Mouse (Mus musculus) neural tube, embryonic 10.5 days (tissue): ENCODE data around the gene Mdk.

Source experiments
- DNase-seq: peaks from one replicate; pipeline ENCODE4 v3.0.0-alpha.2; 2017; ENCODE audit warnings: low spot score; ENCODE audit errors: extremely low spot score

Gene Mdk

DNA sequence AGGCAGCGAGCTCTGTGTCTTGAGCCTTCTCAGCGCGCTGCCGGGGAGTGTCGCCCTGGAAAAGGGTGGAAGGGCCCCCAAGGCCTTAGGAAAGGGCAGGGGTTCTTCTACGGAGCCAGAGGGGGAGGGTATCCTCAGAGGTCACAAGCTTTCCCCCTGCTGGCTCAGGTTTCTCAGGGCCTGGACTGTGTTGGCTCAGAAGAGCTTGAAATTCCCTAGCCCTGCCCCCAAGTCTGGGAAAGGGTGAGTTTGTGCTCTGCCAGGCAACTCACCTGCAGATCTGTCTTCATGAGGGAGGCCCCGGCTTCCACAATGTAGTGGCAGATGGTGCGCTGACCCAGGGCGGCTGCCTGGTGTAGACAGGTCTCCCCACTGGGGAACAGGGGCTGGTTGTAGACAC is 1.4 kb upstream of the Mdk start:
- peak; percentile 53 for DNase-seq

- peak; percentile 53 for DNase-seq
Measured at GRCm38 (mm10) chr2:91932737-91933350, 747 bp upstream of the Mdk start.

DNA sequence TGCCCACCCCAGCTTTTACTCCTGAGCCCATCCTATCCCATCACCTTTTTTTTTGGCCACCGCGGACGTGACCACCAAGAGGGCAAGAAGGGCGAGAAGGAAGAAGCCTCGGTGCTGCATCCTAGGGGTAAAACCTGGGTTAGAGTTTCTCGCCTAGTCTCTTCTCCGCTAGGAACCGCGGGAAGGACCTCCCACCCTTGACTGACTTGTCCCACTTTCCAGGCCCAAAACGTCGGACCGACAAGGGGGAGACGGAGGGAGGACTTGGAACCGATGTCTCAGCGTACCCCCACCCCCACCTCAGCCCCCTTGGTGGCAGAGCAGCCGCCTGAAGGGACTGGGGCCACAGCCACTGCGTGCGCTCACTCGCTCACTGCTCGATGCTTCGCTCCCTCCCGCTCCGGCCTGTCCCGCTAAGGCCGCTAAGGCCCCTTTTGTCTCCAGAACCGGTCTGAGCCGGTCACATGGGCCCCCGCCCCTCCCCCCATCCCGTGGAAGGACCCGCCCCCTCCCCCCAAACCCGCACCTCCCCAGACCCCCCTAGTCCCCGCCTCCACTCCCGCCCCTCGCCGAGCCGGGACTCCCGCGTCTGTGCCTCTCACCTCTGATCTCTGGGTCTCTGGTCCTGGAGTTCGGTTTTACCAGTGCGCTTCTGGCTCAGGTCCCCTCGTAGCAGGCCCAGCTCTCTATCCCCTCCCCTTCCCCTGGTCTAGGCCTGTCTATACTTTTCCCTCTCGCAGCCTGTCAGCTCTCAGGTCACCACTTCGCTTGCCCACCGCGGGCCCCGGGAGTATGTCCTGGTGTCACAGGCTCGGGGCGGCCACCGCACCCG is 553 bp downstream of the Mdk start:
- DNase-seq: peak; percentile 98

- DNase-seq: peak; percentile 65
Measured at GRCm38 (mm10) chr2:91930761-91931291, 1.3 kb downstream of the Mdk start.

- DNase-seq: peak; percentile 84
Measured at GRCm38 (mm10) chr2:91929936-91930335, 2.2 kb downstream of the Mdk start.

DNA sequence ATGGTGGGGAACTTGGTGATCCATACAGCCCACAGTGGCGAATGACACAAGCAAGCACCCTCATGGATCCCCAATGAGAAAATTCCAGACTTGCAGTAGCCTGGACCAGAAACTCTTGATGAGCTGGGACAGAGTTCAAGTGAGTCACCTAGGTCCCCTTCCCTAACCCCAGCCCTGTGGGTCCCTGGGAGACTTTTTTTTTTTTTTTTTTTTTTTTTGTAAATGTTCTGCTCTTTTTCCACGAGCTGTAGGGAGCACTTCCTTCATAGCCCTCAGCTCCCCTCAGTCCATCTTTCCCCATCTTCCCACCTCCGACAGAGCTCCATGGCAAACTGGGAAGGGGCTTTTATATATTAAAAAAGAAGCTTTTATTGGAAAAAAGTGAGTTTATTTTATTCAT is 2.6 kb downstream of the Mdk start:
- DNase-seq: no peak

DNA sequence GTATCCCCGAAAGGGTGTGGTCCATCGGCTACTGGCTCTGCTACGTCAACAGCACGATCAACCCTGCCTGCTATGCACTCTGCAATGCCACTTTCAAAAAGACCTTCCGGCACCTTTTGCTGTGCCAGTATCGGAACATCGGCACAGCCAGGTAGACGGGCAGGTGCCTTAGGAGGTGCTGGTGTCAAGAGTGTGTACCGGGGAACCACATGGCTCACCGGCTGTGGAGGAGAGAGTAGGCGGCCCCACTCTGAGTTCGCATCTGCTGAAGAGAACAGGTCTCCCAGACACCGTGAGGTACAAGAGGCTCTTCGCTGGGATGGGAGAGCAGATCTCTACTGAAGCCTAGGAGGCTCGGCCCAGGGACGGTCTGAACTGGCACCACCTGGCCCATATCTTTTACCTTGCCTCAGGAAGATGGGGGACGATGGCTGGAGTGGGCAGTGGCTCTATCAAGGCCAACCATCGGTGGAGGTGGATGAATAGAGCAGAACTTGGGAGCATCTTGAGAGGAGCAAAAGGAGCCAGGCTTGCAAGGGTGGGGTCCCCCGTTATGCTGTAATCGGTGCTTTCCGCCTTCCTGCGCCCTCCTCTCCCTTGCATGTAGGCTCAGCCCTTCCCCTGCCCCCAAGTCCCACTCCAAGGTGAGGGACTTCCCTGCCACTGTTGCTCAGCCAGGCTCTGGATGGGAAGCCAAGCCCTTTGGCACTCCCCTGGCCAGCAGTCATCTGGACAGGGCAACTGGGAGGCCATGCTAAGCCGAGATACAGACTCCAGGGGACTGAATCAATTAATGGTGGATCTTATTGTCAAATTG is 3.4 kb downstream of the Mdk start:
- DNase-seq: peak; percentile 38

DNA sequence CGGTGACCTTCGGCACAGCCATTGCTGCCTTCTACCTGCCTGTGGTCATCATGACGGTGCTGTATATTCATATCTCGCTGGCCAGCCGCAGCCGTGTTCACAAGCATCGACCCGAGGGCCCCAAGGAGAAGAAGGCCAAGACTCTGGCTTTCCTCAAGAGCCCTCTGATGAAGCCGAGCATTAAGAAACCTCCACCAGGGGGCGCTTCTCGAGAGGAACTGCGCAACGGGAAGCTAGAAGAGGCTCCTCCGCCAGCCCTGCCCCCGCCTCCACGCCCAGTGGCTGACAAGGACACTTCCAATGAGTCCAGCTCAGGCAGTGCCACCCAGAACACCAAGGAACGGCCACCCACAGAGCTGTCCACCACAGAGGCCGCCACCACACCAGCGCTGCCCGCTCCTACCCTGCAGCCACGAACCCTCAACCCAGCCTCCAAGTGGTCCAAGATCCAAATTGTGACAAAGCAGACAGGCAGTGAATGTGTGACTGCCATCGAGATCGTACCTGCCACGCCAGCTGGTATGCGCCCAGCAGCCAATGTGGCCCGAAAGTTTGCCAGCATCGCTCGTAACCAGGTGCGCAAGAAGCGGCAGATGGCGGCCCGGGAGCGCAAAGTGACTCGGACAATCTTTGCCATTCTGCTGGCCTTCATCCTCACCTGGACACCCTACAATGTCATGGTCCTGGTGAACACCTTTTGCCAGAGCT is 4.1 kb downstream of the Mdk start:
- peak; percentile 87 for DNase-seq

DNA sequence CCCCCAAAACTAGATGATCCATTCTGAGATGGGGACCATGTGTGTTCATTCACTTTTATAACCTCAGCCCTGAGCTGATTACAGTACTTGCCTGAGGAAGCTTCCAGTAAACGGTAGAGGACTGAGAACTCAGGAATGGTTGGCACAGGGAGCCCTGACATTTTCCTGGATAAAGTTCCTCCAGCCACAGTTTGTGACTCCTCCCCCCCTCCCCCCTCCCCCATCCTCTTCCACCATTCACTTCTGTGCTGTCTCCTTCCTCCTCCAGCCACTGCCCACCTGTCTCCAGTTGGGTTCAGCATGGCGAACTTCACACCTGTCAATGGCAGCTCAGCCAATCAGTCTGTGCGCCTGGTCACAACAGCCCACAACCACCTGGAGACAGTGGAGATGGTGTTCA is 5.1 kb downstream of the Mdk start, which contains the start of gene Chrm4:
Gene Chrm4 (plus strand): TSS at position 301 of the 400 bp plus-strand sequence.
- DNase-seq: no peak

DNA sequence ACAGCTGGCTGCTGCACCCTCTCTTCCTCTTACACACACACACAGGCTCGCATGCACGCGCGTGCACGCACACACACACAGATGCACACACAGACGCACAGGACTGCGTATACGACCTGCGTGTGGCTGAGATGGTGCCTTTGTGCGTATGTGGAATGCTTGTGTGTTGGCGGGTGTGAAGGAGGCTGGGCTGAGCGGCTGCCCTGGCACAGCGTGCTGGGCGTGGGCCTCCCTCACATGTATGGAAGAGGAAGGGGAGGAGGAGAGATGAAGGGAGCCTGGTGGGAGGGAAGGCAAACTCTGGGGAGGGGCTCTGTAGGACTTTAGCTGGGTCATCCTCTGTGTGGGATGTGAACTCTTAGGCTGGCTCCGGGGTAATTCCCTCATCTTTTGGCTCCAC is 6.7 kb downstream of the Mdk start:
- no peak for DNase-seq

DNA sequence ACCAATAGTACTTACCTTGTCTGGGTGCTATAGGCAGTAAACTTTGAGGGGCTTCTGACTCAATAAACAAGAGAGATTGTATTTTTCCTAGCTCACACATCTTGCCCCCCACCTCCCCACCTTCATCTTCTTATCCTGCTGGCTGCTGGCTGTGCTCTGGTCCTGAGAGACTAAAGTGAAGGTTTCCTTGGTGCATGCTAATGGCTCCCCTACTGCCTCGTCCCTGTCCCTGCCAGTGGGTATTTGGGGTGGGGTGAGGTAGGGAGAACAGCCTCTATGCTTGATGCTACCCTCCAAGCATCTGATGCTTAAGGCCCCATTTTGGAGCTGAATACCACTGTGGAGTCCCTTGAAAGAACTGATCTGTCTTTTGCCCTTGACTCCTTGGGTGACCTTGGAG is 7.4 kb downstream of the Mdk start:
- DNase-seq: no peak

DNA sequence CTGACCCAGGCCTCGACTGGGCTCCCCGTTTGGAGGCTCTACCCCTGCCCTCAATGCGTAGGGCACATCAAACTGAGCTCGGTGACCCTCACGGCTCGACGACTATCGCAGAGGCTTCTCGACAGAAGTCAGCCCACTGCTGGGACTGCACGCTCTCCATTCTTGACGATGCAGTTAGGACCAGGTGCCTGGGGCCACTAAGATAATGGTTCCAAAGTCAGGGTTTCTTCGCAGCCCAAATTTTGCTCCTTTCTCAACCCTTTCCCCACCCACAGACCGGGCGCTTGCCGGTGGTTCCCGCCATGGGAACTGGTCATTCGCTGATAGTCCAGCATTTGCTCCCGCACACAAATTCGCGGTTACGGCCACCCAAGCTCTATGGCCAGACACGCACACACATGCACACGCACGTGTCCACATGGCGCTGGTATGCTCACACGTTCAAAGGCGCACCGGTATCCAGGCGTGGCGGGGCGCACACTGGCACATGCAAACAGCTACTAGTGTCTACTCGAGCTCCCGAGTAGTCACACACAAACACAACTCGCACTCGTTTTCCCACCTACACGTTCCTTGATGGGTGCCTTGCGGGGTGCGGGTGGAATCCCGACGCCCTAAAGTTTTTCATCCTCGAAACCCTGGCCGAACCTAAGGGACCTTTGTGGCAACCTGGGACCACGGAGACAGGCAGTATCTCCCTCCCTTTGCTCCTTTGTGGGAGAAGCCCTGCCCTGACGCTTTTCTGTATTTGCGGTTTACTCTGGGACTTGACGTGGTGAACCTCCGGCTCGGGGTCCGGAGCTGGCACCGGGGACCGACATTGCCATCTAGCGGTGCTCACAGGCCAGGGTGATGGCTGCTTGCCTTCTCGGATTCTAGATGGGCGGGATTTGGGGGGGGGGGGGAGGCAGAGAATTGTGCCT is 8.4 kb downstream of the Mdk start:
- DNase-seq: peak; percentile 71

- peak; percentile 49 for DNase-seq
Measured at GRCm38 (mm10) chr2:91922586-91923414, 9.3 kb downstream of the Mdk start.

GRCm38 (mm10) chr2:91921790-91922570 is 10.1 kb downstream of the Mdk start:
- peak; percentile 87 for DNase-seq

GRCm38 (mm10) chr2:91921181-91921789 is 10.8 kb downstream of the Mdk start:
- peak; percentile 65 for DNase-seq

GRCm38 (mm10) chr2:91920130-91920529 is 12.0 kb downstream of the Mdk start:
- no peak for DNase-seq

- no peak for DNase-seq
Measured at GRCm38 (mm10) chr2:91917096-91917495, 15.0 kb downstream of the Mdk start.
